Mouse (Mus musculus): ENCODE data around the gene Itpripl2.

- TF ChIP-seq POLR2A (IDR thresholded peaks at IDR 0.05; ENCODE audit: control insufficient read depth, low read depth, low read length) (no peak), CTCF (IDR thresholded peaks at IDR 0.05; ENCODE audit: control insufficient read depth, insufficient read depth, insufficient replicate concordance, low read depth, low read length) (no peak)
These were observed 28.7 kb downstream of the Itpripl2 start for GRCm38 (mm10) chr7:118462818-118463762.
